9 mouse cellular contexts compared by ENCODE assay signal in genomic region chr3:95141952-95142616, GRCm38 (mm10). TPM values are rescaled to one million over a fixed set of nuclear protein-coding genes. Genes with fewer than 3 reads are reported as not detected.
A peak's percentile ranks its signal among the peaks of the same experiment; 100 is the strongest.
DNase-seq lines count a peak whose midpoint lies in the region; ATAC-seq and TF ChIP-seq lines count a peak whose summit lies in the region.
"Had no signal": no experiment of that assay in that cellular context is flagged by ENCODE, and none has a peak within 500 bp of the region (broad histone marks: within the 10 kb centered on the region; RNA-seq: fewer than 3 reads in every experiment).

TSS of gene Tnfaip8l2 (minus strand) at chr3:95142360.

- no peak within 1 kb of the TSS for H3K27ac ChIP-seq in forebrain, postnatal 0 days (ENCODE audit: low read depth, low read length)
- H3K27ac ChIP-seq in stomach, postnatal 0 days (replicated peaks) = no peak within 1 kb of the TSS
- H3K27ac ChIP-seq: lung, embryonic 15.5 days had no signal

- DNase-seq in kidney, adult 9 months = peak; percentile 39
- no peak for DNase-seq in kidney, postnatal 14 days
- no peak for DNase-seq in forebrain, postnatal 0 days
- DNase-seq in lung, postnatal 14 days = peak; percentile 49
- DNase-seq in stomach, postnatal 0 days (ENCODE audit: low spot score) = no peak
- no peak for DNase-seq in c-Kit-positive CD71-positive TER-119-positive erythroid progenitor cells, embryonic 14.5 days (ENCODE audit: low spot score)
- DNase-seq in adrenal gland, adult 8-10 months = no peak
- no peak for DNase-seq in embryo, embryonic 10.5 days (ENCODE audit: low spot score)

- no peaks in the 10 kb centered on the region for H3K4me1 ChIP-seq in forebrain, postnatal 0 days (ENCODE audit: insufficient read depth)
- no peaks in the 10 kb centered on the region for H3K4me1 ChIP-seq in stomach, postnatal 0 days (replicated peaks; ENCODE audit: control insufficient read depth, insufficient read depth)

- TF ChIP-seq CTCF in forebrain, postnatal 0 days (IDR thresholded peaks at IDR 0.05; ENCODE audit: low read depth) = no peak
- no peak for TF ChIP-seq CTCF in stomach, postnatal 0 days (IDR thresholded peaks at IDR 0.05; ENCODE audit: low read depth)

- peaks cover 24% of the 10 kb centered on the region for H3K36me3 ChIP-seq in forebrain, postnatal 0 days (ENCODE audit: insufficient read depth)
- 0 out of 2 replicates have a peak, but pooled peaks cover 7% of the 10 kb centered on the region for H3K36me3 ChIP-seq in stomach, postnatal 0 days (ENCODE audit: control insufficient read depth, insufficient read depth, low read length)

- WGBS in forebrain, postnatal 0 days = 87% methylated on average over 10 of the region's 10 CpGs
- WGBS in stomach, postnatal 0 days = 86% methylated on average over 10 of the region's 10 CpGs

- no peak within 1 kb of the TSS for H3K4me2 ChIP-seq in forebrain, postnatal 0 days (ENCODE audit: low read depth)
- no peak within 1 kb of the TSS for H3K4me2 ChIP-seq in stomach, postnatal 0 days (replicated peaks; ENCODE audit: low read depth)
- H3K4me2 ChIP-seq: lung, embryonic 15.5 days had no signal

- no peaks in the 10 kb centered on the region for H3K27me3 ChIP-seq in forebrain, postnatal 0 days (ENCODE audit: insufficient read depth, low read length)
- H3K27me3 ChIP-seq in stomach, postnatal 0 days (ENCODE audit: control insufficient read depth, insufficient read depth, low read length) = no peaks in the 10 kb centered on the region
- H3K27me3 ChIP-seq: lung, embryonic 15.5 days had no signal

- H3K9ac ChIP-seq in forebrain, postnatal 0 days = no peak within 1 kb of the TSS
- no peak within 1 kb of the TSS for H3K9ac ChIP-seq in stomach, postnatal 0 days (ENCODE audit: low read length)
- H3K9ac ChIP-seq: lung, embryonic 15.5 days had no signal

- no peaks in the 10 kb centered on the region for H3K9me3 ChIP-seq in forebrain, postnatal 0 days (ENCODE audit: low read length)
- no peaks in the 10 kb centered on the region for H3K9me3 ChIP-seq in stomach, postnatal 0 days (ENCODE audit: control insufficient read depth, low read length)
- H3K9me3 ChIP-seq: lung, embryonic 15.5 days had no signal

- no peak for TF ChIP-seq EP300 in stomach, postnatal 0 days (optimal IDR thresholded peaks at IDR 0.05)

- no peak within 1 kb of the TSS for H3K4me3 ChIP-seq in forebrain, postnatal 0 days (ENCODE audit: low read depth, low read length)
- no peak within 1 kb of the TSS for H3K4me3 ChIP-seq in stomach, postnatal 0 days (ENCODE audit: low read depth, low read length)
- H3K4me3 ChIP-seq: lung, embryonic 15.5 days had no signal

- ATAC-seq in forebrain, postnatal 0 days = peak; percentile 26; the same call in 1 of the 2 replicates
- peak; percentile 48; the same call in 1 of the 2 replicates for ATAC-seq in stomach, postnatal 0 days (ENCODE audit: low FRiP score, low TSS enrichment)

RNA-seq across cellular contexts. Expression of gene Tnfaip8l2, which starts in this region (rescaled TPM):
- total RNA-seq in forebrain, postnatal 0 days (2014; rRNA removed) = 1.2 and 1.3 TPM in 2 replicates
- polyA plus RNA-seq in forebrain, postnatal 0 days (2015; fragmentation: Nextera tagmentation; extraction: Ambion mirVana) = 1.8 and 3.3 TPM in 2 replicates
- polyA plus RNA-seq in stomach, postnatal 0 days (2015; fragmentation: Nextera tagmentation; extraction: Ambion mirVana) = 5.0 and 5.3 TPM in 2 replicates
- 1 to 10 TPM; 1.8 to 5.0 (median 3.2) TPM for total RNA-seq in adrenal gland, adult 8-10 months (2022)

Comparison
In these comparisons a context has a peak if more than half of its experiments do, and no peak if none do; other contexts are left out.
1. DNase-seq: peak in kidney, adult 9 months (single experiment) and lung, postnatal 14 days (single experiment); none in kidney, postnatal 14 days (single experiment), forebrain, postnatal 0 days (single experiment), stomach, postnatal 0 days (single experiment), c-Kit-positive CD71-positive TER-119-positive erythroid progenitor cells, embryonic 14.5 days (single experiment), adrenal gland, adult 8-10 months (single experiment) and embryo, embryonic 10.5 days (single experiment).